Mouse (Mus musculus) kidney, adult 2 months (tissue): ENCODE results near the gene Kcnh4.

Experiments used
- CTCF ChIP-seq: fragments of 200-500 bp; conservative IDR thresholded peaks from 2 replicates; pipeline ENCODE4 v1.5.1; 2011; ENCODE audit warnings: low read depth, mild to moderate bottlenecking, control low read depth, low read length, moderate library complexity, mixed read lengths; ENCODE audit not compliant: insufficient read depth, insufficient read length
- POLR2A ChIP-seq: fragments of 200-500 bp; IDR thresholded peaks from one replicate; pipeline ENCODE4 v1.6.1; 2011; ENCODE audit warnings: low read depth, low read length, control low read depth

DNA sequence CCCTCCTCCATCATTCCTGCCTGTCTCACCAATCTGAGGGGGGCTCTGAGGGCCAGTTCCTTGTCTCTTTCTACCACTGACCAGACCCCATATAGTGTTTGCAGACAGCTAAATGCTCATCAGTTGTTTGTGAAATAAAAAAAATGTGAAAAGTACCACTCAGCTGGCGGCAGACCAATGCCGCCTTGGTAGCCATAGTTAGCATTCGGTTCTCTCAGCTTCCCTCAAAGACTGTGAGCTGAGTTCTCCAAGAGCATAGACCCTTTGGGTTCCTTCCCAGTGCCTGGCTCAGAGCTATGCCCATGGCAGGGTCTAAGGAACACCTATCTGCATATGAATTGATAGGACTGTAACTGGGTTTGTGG lies 5.1 kb downstream of the Kcnh4 start:
- TF ChIP-seq CTCF: no peak
- TF ChIP-seq POLR2A: no peak
